Mouse (Mus musculus) heart, embryonic 12.5 days (tissue): ENCODE measurements at regions not wholly inside any gene's neighbourhood (a gene's known extent, or its start where the extent isn't known, plus 50 kb on each side); places are given as distances from the start of the nearest gene placed in this dataset.

Experiments used
- ATAC-seq: fragments of 200-750 bp; cut with Nextera tagmentation; 2 replicates; pipeline ENCODE4 v1.8.0; 2017; ENCODE audit warnings: moderate TSS enrichment, moderate library complexity; ENCODE audit not compliant: insufficient number of reproducible peaks, low FRiP score
- H3K27ac ChIP-seq: fragments of 300-500 bp; sonication (generic); 2 replicates; pipeline ENCODE4 v1.5.1; 2016; ENCODE audit warnings: mild to moderate bottlenecking, moderate library complexity; ENCODE audit not compliant: poor library complexity, severe bottlenecking
- H3K27me3 ChIP-seq: fragments of 300-500 bp; sonication (generic); replicated peaks from 2 replicates; pipeline ENCODE4 v1.6.1; 2016; ENCODE audit warnings: mild to moderate bottlenecking, moderate library complexity
- H3K36me3 ChIP-seq: fragments of 300-500 bp; sonication (generic); 2 replicates; pipeline ENCODE4 v1.6.1; 2016; ENCODE audit warnings: mild to moderate bottlenecking, moderate library complexity
- H3K4me1 ChIP-seq: fragments of 300-500 bp; sonication (generic); replicated peaks from 2 replicates; pipeline ENCODE4 v1.6.1; 2016; ENCODE audit warnings: mild to moderate bottlenecking
- H3K4me2 ChIP-seq: fragments of 300-500 bp; sonication (generic); 2 replicates; pipeline ENCODE4 v1.6.1; 2016; ENCODE audit warnings: mild to moderate bottlenecking, moderate library complexity
- H3K4me3 ChIP-seq: fragments of 300-500 bp; sonication (generic); 2 replicates; pipeline ENCODE4 v1.5.1; 2016; ENCODE audit warnings: mild to moderate bottlenecking
- H3K9ac ChIP-seq: fragments of 300-500 bp; sonication (generic); 2 replicates; pipeline ENCODE4 v1.6.1; 2016; ENCODE audit warnings: mild to moderate bottlenecking, moderate library complexity
- H3K9me3 ChIP-seq: fragments of 300-500 bp; sonication (generic); replicated peaks from 2 replicates; pipeline ENCODE4 v1.6.1; 2016; ENCODE audit warnings: mild to moderate bottlenecking, moderate library complexity
- WGBS: fragments of 180-500 bp; shearing (Covaris S2); methylation state at CpG from one replicate; pipeline ENCODE4 v1.1.7; 2016; 5-methylcytosine and 5-hydroxymethylcytosine counted together

- Histone ChIP-seq H3K27me3 (no peaks in the 10 kb centered on the region), H3K4me2 (no peak overlapping the region), H3K9ac (no peak overlapping the region), H3K36me3 (no peaks in the 10 kb centered on the region), H3K9me3 (no peaks in the 10 kb centered on the region), H3K27ac (peak overlapping the region; percentile 57; the same call in 1 of the 2 replicates), H3K4me1 (peaks cover 45% of the 10 kb centered on the region), H3K4me3 (no peak overlapping the region)
- 36% methylated on average over 4 of the region's 4 CpGs for whole genome bisulfite sequencing
- ATAC-seq, result no peak
These were observed 516.1 kb upstream of the Mgmt start for GRCm38 (mm10) chr7:136378321-136378720.

- Histone ChIP-seq H3K4me2 (no peak overlapping the region), H3K9me3 (no peaks in the 10 kb centered on the region), H3K36me3 (no peaks in the 10 kb centered on the region), H3K9ac (no peak overlapping the region), H3K4me3 (no peak overlapping the region), H3K27ac (no peak overlapping the region), H3K4me1 (peaks cover 45% of the 10 kb centered on the region), H3K27me3 (no peaks in the 10 kb centered on the region)
- WGBS, result 81% methylated on average over 7 of the region's 7 CpGs
- ATAC-seq, result no peak
These were observed 515.1 kb upstream of the Mgmt start for GRCm38 (mm10) chr7:136379319-136379718.

GRCm38 (mm10) chr7:136379741-136380140 is 514.7 kb upstream of the Mgmt start:
- H3K4me1 ChIP-seq, result peaks cover 45% of the 10 kb centered on the region
- H3K9me3 ChIP-seq, result no peaks in the 10 kb centered on the region
- no peaks in the 10 kb centered on the region for H3K27me3 ChIP-seq
- H3K4me3 ChIP-seq, result no peak overlapping the region
- H3K27ac ChIP-seq, result no peak overlapping the region
- WGBS, result 46% methylated on average over 3 of the region's 3 CpGs
- H3K4me2 ChIP-seq, result no peak overlapping the region
- H3K36me3 ChIP-seq, result no peaks in the 10 kb centered on the region
- H3K9ac ChIP-seq, result no peak overlapping the region
- no peak for ATAC-seq

GRCm38 (mm10) chr7:136383296-136383695 is 511.1 kb upstream of the Mgmt start:
- H3K27me3 ChIP-seq, result no peaks in the 10 kb centered on the region
- H3K4me1 ChIP-seq, result peaks cover 31% of the 10 kb centered on the region
- no peak overlapping the region for H3K27ac ChIP-seq
- no peaks in the 10 kb centered on the region for H3K36me3 ChIP-seq
- no peaks in the 10 kb centered on the region for H3K9me3 ChIP-seq
- H3K9ac ChIP-seq, result no peak overlapping the region
- H3K4me3 ChIP-seq, result no peak overlapping the region
- ATAC-seq, result no peak
- H3K4me2 ChIP-seq, result no peak overlapping the region
- 79% methylated on average over 2 of the region's 2 CpGs for WGBS

- H3K27me3 ChIP-seq, result peaks cover 5% of the 10 kb centered on the region; the same call in 1 of the 2 replicates
- 82% methylated on average over 4 of the region's 4 CpGs for WGBS
- ATAC-seq, result no peak
- H3K9ac ChIP-seq, result no peak overlapping the region
- no peak overlapping the region for H3K27ac ChIP-seq
- H3K4me3 ChIP-seq, result no peak overlapping the region
- no peaks in the 10 kb centered on the region for H3K36me3 ChIP-seq
- no peak overlapping the region for H3K4me2 ChIP-seq
- H3K9me3 ChIP-seq, result no peaks in the 10 kb centered on the region
- H3K4me1 ChIP-seq, result no peaks in the 10 kb centered on the region
These were observed 506.7 kb upstream of the Mgmt start for GRCm38 (mm10) chr7:136387736-136388135.

GRCm38 (mm10) chr7:136390066-136390465 is 504.3 kb upstream of the Mgmt start:
- 57% methylated on average over 8 of the region's 8 CpGs for WGBS
- H3K36me3 ChIP-seq, result no peaks in the 10 kb centered on the region
- H3K9ac ChIP-seq, result no peak overlapping the region
- H3K9me3 ChIP-seq, result no peaks in the 10 kb centered on the region
- H3K4me1 ChIP-seq, result no peaks in the 10 kb centered on the region
- no peak for ATAC-seq
- no peak overlapping the region for H3K4me2 ChIP-seq
- H3K4me3 ChIP-seq, result no peak overlapping the region
- no peak overlapping the region for H3K27ac ChIP-seq
- H3K27me3 ChIP-seq, result peaks cover 5% of the 10 kb centered on the region; the same call in 1 of the 2 replicates

GRCm38 (mm10) chr7:136393454-136393853 is 501.0 kb upstream of the Mgmt start:
- WGBS, result 83% methylated on average over 6 of the region's 6 CpGs
- H3K9ac ChIP-seq, result no peak overlapping the region
- H3K4me3 ChIP-seq, result no peak overlapping the region
- no peak overlapping the region for H3K4me2 ChIP-seq
- ATAC-seq, result no peak
- H3K9me3 ChIP-seq, result no peaks in the 10 kb centered on the region
- no peaks in the 10 kb centered on the region for H3K4me1 ChIP-seq
- H3K27me3 ChIP-seq, result peaks cover 5% of the 10 kb centered on the region; the same call in 1 of the 2 replicates
- no peaks in the 10 kb centered on the region for H3K36me3 ChIP-seq
- H3K27ac ChIP-seq, result no peak overlapping the region

- ATAC-seq, result no peak
- Histone ChIP-seq H3K4me1 (no peaks in the 10 kb centered on the region), H3K4me3 (no peak overlapping the region), H3K27ac (no peak overlapping the region), H3K9me3 (no peaks in the 10 kb centered on the region), H3K27me3 (peaks cover 6% of the 10 kb centered on the region; the same call in 1 of the 2 replicates), H3K4me2 (no peak overlapping the region), H3K9ac (no peak overlapping the region), H3K36me3 (no peaks in the 10 kb centered on the region)
- WGBS, result 80% methylated on average over 2 of the region's 2 CpGs
These were observed 498.6 kb upstream of the Mgmt start for GRCm38 (mm10) chr7:136395838-136396237.

GRCm38 (mm10) chr7:136397101-136397500 is 497.3 kb upstream of the Mgmt start:
- no peak overlapping the region for H3K9ac ChIP-seq
- H3K27ac ChIP-seq, result no peak overlapping the region
- H3K36me3 ChIP-seq, result no peaks in the 10 kb centered on the region
- no peaks in the 10 kb centered on the region for H3K4me1 ChIP-seq
- no peak for ATAC-seq
- 84% methylated on average over 4 of the region's 4 CpGs for WGBS
- no peak overlapping the region for H3K4me3 ChIP-seq
- no peaks in the 10 kb centered on the region for H3K9me3 ChIP-seq
- no peak overlapping the region for H3K4me2 ChIP-seq
- peaks cover 6% of the 10 kb centered on the region; the same call in 1 of the 2 replicates for H3K27me3 ChIP-seq

- no peak overlapping the region for H3K4me3 ChIP-seq
- no peak overlapping the region; the same call in 1 of the 2 replicates for H3K9ac ChIP-seq
- WGBS, result 84% methylated on average over 8 of the region's 8 CpGs
- H3K4me2 ChIP-seq, result no peak overlapping the region
- H3K4me1 ChIP-seq, result no peaks in the 10 kb centered on the region
- no peak for ATAC-seq
- H3K27ac ChIP-seq, result no peak overlapping the region
- peaks cover 15% of the 10 kb centered on the region for H3K27me3 ChIP-seq
- no peaks in the 10 kb centered on the region for H3K36me3 ChIP-seq
- no peaks in the 10 kb centered on the region for H3K9me3 ChIP-seq
These were observed 491.5 kb upstream of the Mgmt start for GRCm38 (mm10) chr7:136402688-136403597.

- no peak for ATAC-seq
- no peaks in the 10 kb centered on the region for H3K36me3 ChIP-seq
- no peak overlapping the region for H3K9ac ChIP-seq
- no peaks in the 10 kb centered on the region for H3K9me3 ChIP-seq
- H3K4me2 ChIP-seq, result no peak overlapping the region
- peaks cover 22% of the 10 kb centered on the region for H3K27me3 ChIP-seq
- no peaks in the 10 kb centered on the region for H3K4me1 ChIP-seq
- 75% methylated on average over 8 of the region's 8 CpGs for WGBS
- H3K27ac ChIP-seq, result no peak overlapping the region
- no peak overlapping the region for H3K4me3 ChIP-seq
These were observed 489.0 kb upstream of the Mgmt start for GRCm38 (mm10) chr7:136405391-136405790.
